13 mouse cellular contexts compared by ENCODE assay signal in the genomic region with DNA sequence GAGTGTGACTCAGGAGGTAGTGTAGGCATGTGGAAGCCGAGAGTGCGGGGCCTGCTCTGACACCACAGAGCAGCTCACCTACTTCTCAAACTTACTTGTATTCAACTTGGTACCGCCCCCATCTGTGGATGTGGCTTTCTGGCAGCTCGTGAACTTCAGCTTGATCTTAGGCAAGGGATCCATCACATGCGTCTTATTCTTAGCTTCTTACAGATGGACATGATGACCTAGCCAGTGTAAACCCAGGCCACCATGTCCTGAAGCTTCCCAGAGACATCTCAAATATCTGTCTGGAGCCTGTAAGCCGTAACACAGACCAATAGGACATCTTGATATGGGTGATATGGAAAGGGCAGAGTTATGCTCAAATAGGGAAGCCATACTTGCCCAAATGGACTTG.
"Had no signal": no experiment of that assay in that cellular context is flagged by ENCODE, and none has a peak within 500 bp of the region (broad histone marks: within the 10 kb centered on the region; RNA-seq: fewer than 3 reads in every experiment).

No protein-coding gene starts in this region.

- DNase-seq: lung, adult 18-20 months; lung, embryonic 14.5 days; lung, postnatal 10 days; lung, postnatal 4 days; right cerebral cortex, postnatal 14 days; spleen, adult 18-20 months; thymus, adult 18-20 months; thymus, postnatal 14 days; thymus, postnatal 36 days had no signal

- ATAC-seq: midbrain, embryonic 13.5 days; midbrain, embryonic 15.5 days had no signal

- H3K27ac ChIP-seq: midbrain, embryonic 13.5 days; midbrain, embryonic 15.5 days; neural tube, embryonic 12.5 days had no signal

- H3K4me3 ChIP-seq: megakaryocyte, embryonic 14.5 days; midbrain, embryonic 13.5 days; midbrain, embryonic 15.5 days; neural tube, embryonic 12.5 days had no signal
